ENCODE assay signal across 9 mouse cellular contexts in the genomic region with DNA sequence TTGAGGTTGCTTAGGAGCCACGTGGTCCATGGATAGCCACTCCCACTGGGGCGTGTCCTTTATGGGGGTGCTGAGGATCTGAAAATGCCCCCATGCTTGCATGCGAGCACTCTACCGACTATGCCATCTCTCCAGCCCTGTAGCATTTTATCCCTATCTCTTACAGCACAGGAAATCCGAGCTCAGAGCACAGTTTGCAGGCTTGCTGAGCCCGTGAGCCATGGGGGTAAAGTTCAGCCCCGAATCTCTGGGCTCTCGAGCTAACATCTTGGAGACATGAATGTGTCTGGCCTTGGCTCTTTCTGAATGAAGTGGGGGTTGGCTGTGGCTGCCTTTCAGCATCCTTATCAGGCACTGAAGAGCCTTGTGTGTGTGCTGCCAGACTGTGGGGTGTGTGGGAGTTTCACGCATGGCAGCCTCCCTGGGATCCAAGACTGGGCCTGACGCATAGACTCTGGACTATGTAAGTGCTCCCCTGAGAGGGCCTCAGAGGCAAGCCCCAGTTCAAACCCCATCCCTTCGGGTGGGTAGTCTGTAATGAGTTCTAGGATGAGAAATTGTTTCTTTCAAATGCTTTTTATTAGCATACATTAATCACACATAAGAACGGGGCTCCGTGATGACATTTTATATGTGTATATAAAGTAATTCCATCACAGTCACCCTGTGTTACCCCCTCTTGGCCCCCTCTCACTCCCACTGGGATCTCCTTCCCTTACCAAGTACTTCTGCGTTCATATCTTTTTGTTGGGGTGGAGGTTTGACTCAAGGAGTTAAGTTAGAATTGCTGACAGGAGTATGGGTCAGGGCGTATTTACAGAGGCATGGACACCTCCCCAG.
A peak's percentile ranks its signal among the peaks of the same experiment; 100 is the strongest.
DNase-seq lines count a peak whose midpoint lies in the region; ATAC-seq lines count a peak whose summit lies in the region.
"Had no signal": no experiment of that assay in that cellular context is flagged by ENCODE, and none has a peak within 500 bp of the region (broad histone marks: within the 10 kb centered on the region; RNA-seq: fewer than 3 reads in every experiment).

No protein-coding gene starts in this region.

- WGBS in forebrain, embryonic 15.5 days, result 60% methylated on average over 15 of the region's 15 CpGs
- WGBS in forebrain, embryonic 11.5 days, result 61% methylated on average over 15 of the region's 15 CpGs
- WGBS in kidney, embryonic 16.5 days, result 18% methylated on average over 15 of the region's 15 CpGs
- 57% methylated on average over 15 of the region's 15 CpGs for WGBS in midbrain, embryonic 15.5 days

- no peak overlapping the region for H3K4me3 ChIP-seq in forebrain, embryonic 15.5 days
- no peak overlapping the region for H3K4me3 ChIP-seq in forebrain, embryonic 11.5 days (ENCODE audit: low read depth, low read length)
- H3K4me3 ChIP-seq in kidney, embryonic 16.5 days (ENCODE audit: low read length), result no peak overlapping the region
- H3K4me3 ChIP-seq in midbrain, embryonic 15.5 days, result no peak overlapping the region

- H3K27me3 ChIP-seq in forebrain, embryonic 15.5 days, result no peaks in the 10 kb centered on the region
- H3K27me3 ChIP-seq in forebrain, embryonic 11.5 days (ENCODE audit: control insufficient read depth, insufficient read depth, low read length), result no peaks in the 10 kb centered on the region
- H3K27me3 ChIP-seq in kidney, embryonic 16.5 days (ENCODE audit: insufficient read depth, low read length), result no peaks in the 10 kb centered on the region
- no peaks in the 10 kb centered on the region for H3K27me3 ChIP-seq in midbrain, embryonic 15.5 days (replicated peaks)
- H3K27me3 ChIP-seq: CH12.LX had no signal

- no peaks in the 10 kb centered on the region for H3K36me3 ChIP-seq in forebrain, embryonic 15.5 days
- H3K36me3 ChIP-seq in forebrain, embryonic 11.5 days (ENCODE audit: control insufficient read depth, insufficient read depth, low read length), result no peaks in the 10 kb centered on the region
- no peaks in the 10 kb centered on the region for H3K36me3 ChIP-seq in kidney, embryonic 16.5 days (ENCODE audit: insufficient read depth, low read length)
- H3K36me3 ChIP-seq in midbrain, embryonic 15.5 days (replicated peaks), result no peaks in the 10 kb centered on the region

- H3K9me3 ChIP-seq in forebrain, embryonic 15.5 days, result no peaks in the 10 kb centered on the region
- H3K9me3 ChIP-seq in forebrain, embryonic 11.5 days (ENCODE audit: control insufficient read depth, low read length), result no peaks in the 10 kb centered on the region
- no peaks in the 10 kb centered on the region for H3K9me3 ChIP-seq in kidney, embryonic 16.5 days (ENCODE audit: low read length)
- no peaks in the 10 kb centered on the region for H3K9me3 ChIP-seq in midbrain, embryonic 15.5 days

- H3K27ac ChIP-seq in forebrain, embryonic 15.5 days (replicated peaks), result no peak overlapping the region
- H3K27ac ChIP-seq in forebrain, embryonic 11.5 days (ENCODE audit: low read depth, low read length), result no peak overlapping the region
- H3K27ac ChIP-seq in kidney, embryonic 16.5 days (ENCODE audit: low read length), result peak overlapping the region; percentile 72
- H3K27ac ChIP-seq in midbrain, embryonic 15.5 days, result no peak overlapping the region

- DNase-seq in forebrain, embryonic 11.5 days (ENCODE audit: low spot score), result no peak
- DNase-seq in NIH3T3 (ENCODE audit: low read depth), result peak; percentile 95
- peak; percentile 75 to 77 for DNase-seq in heart, adult 9 months (ENCODE audit: low spot score in 2 of 2)
- DNase-seq in c-Kit-positive CD71-positive TER-119-positive erythroid progenitor cells, embryonic 14.5 days (ENCODE audit: low spot score), result no peak
- no peak for DNase-seq in thymus, postnatal 0 days (ENCODE audit: low spot score)

- no peak overlapping the region for H3K9ac ChIP-seq in forebrain, embryonic 15.5 days (replicated peaks)
- no peak overlapping the region for H3K9ac ChIP-seq in forebrain, embryonic 11.5 days (ENCODE audit: low read length)
- H3K9ac ChIP-seq in kidney, embryonic 16.5 days (replicated peaks; ENCODE audit: low read length), result no peak overlapping the region
- H3K9ac ChIP-seq in midbrain, embryonic 15.5 days, result no peak overlapping the region

- peak; percentile 51; the same call in 1 of the 2 replicates for ATAC-seq in forebrain, embryonic 15.5 days (replicated peaks)
- ATAC-seq in forebrain, embryonic 11.5 days (replicated peaks; ENCODE audit: low FRiP score), result no peak
- ATAC-seq in kidney, embryonic 16.5 days (ENCODE audit: low FRiP score, low TSS enrichment), result peak; percentile 88
- ATAC-seq in midbrain, embryonic 15.5 days (replicated peaks), result peak; percentile 58

- H3K4me1 ChIP-seq in forebrain, embryonic 15.5 days, result peaks cover 8% of the 10 kb centered on the region; the same call in 1 of the 2 replicates
- no peaks in the 10 kb centered on the region for H3K4me1 ChIP-seq in forebrain, embryonic 11.5 days (replicated peaks; ENCODE audit: control insufficient read depth, insufficient read depth, low read length)
- peaks cover 22% of the 10 kb centered on the region for H3K4me1 ChIP-seq in kidney, embryonic 16.5 days (ENCODE audit: insufficient read depth, low read length)
- H3K4me1 ChIP-seq in midbrain, embryonic 15.5 days, result no peaks in the 10 kb centered on the region

- H3K4me2 ChIP-seq in forebrain, embryonic 15.5 days (replicated peaks), result no peak overlapping the region
- H3K4me2 ChIP-seq in forebrain, embryonic 11.5 days (ENCODE audit: low read depth, low read length, severe bottlenecking), result no peak overlapping the region
- peak overlapping the region; percentile 12; the same call in 1 of the 2 replicates for H3K4me2 ChIP-seq in kidney, embryonic 16.5 days (replicated peaks; ENCODE audit: low read depth, low read length)
- no peak overlapping the region for H3K4me2 ChIP-seq in midbrain, embryonic 15.5 days

Comparison
In these comparisons a context has a peak if more than half of its experiments do, and no peak if none do; other contexts are left out.
1. DNase-seq: peak in NIH3T3 (single experiment) and heart, adult 9 months (2 of 2); none in forebrain, embryonic 11.5 days (single experiment), c-Kit-positive CD71-positive TER-119-positive erythroid progenitor cells, embryonic 14.5 days (single experiment) and thymus, postnatal 0 days (single experiment).